8 mouse cellular contexts compared by ENCODE assay signal in genomic region chr5:134637820-134638367, GRCm38 (mm10). TPM values are rescaled to one million over a fixed set of nuclear protein-coding genes. Genes with fewer than 3 reads are reported as not detected.
DNase-seq lines count a peak whose midpoint lies in the region; ATAC-seq and TF ChIP-seq lines count a peak whose summit lies in the region.

No protein-coding gene starts in this region.

- no peaks in the 10 kb centered on the region for H3K9me3 ChIP-seq in heart, embryonic 11.5 days (replicated peaks; ENCODE audit: control insufficient read depth, low read length)
- H3K9me3 ChIP-seq in CH12.LX (replicated peaks; ENCODE audit: low read length): no peaks in the 10 kb centered on the region
- H3K9me3 ChIP-seq in hindbrain, embryonic 11.5 days (ENCODE audit: control insufficient read depth, low read length): no peaks in the 10 kb centered on the region
- no peaks in the 10 kb centered on the region for H3K9me3 ChIP-seq in megakaryocyte, embryonic 14.5 days

- no peak for ATAC-seq in heart, embryonic 11.5 days (replicated peaks; ENCODE audit: insufficient number of reproducible peaks, low FRiP score, low TSS enrichment)
- no peak for ATAC-seq in hindbrain, embryonic 11.5 days (ENCODE audit: low FRiP score)

- peaks cover 11% of the 10 kb centered on the region for H3K36me3 ChIP-seq in heart, embryonic 11.5 days (ENCODE audit: control insufficient read depth, insufficient read depth, low read length)
- H3K36me3 ChIP-seq in CH12.LX (replicated peaks in 1 of 2; ENCODE audit: control insufficient read depth in 1 of 2, insufficient read depth in 1 of 2, low read length in 1 of 2): peaks cover 18 to 38% of the 10 kb centered on the region in 2 experiments
- H3K36me3 ChIP-seq in hindbrain, embryonic 11.5 days (ENCODE audit: control insufficient read depth, insufficient read depth, low read length): peaks cover 3% of the 10 kb centered on the region; the same call in 1 of the 2 replicates
- H3K36me3 ChIP-seq in megakaryocyte, embryonic 14.5 days (replicated peaks; ENCODE audit: low read length): peaks cover 38% of the 10 kb centered on the region

- H3K27ac ChIP-seq in heart, embryonic 11.5 days (ENCODE audit: low read depth, low read length): no peak overlapping the region
- no peak overlapping the region for H3K27ac ChIP-seq in CH12.LX (ENCODE audit: insufficient read depth, low read depth)
- no peak overlapping the region for H3K27ac ChIP-seq in hindbrain, embryonic 11.5 days (ENCODE audit: low read depth, low read length)

- no peak for TF ChIP-seq EP300 in CH12.LX (IDR thresholded peaks at IDR 0.05; ENCODE audit: low read length)

- peak overlapping the region; percentile 99 for H3K4me3 ChIP-seq in heart, embryonic 11.5 days (ENCODE audit: low read depth, low read length)
- H3K4me3 ChIP-seq in CH12.LX (replicated peaks in 1 of 3; ENCODE audit: low read depth in 2 of 3, low read length in 2 of 3, poor library complexity in 1 of 3): peak overlapping the region; percentile 90 to 97 (median 94)
- H3K4me3 ChIP-seq in hindbrain, embryonic 11.5 days (ENCODE audit: low read depth, low read length): peak overlapping the region; percentile 97
- peak overlapping the region; percentile 97 for H3K4me3 ChIP-seq in megakaryocyte, embryonic 14.5 days (replicated peaks)

- TF ChIP-seq RAD21 in CH12.LX (IDR thresholded peaks at IDR 0.05; ENCODE audit: low read depth, low read length): no peak

- TF ChIP-seq POLR2A in CH12.LX (IDR thresholded peaks at IDR 0.05; ENCODE audit: low read depth, low read length): no peak

- TF ChIP-seq CTCF in CH12.LX (conservative IDR thresholded peaks at IDR 0.05 in 1 of 2, IDR thresholded peaks at IDR 0.05 in 1 of 2; ENCODE audit: low read depth in 2 of 2, low read length in 2 of 2): no peak

- H3K4me2 ChIP-seq in heart, embryonic 11.5 days: peak overlapping the region; percentile 94
- peak overlapping the region; percentile 98 for H3K4me2 ChIP-seq in CH12.LX (ENCODE audit: insufficient read depth, low read depth, poor library complexity, severe bottlenecking)
- H3K4me2 ChIP-seq in hindbrain, embryonic 11.5 days (replicated peaks; ENCODE audit: low read depth, low read length): peak overlapping the region; percentile 62

- no peak for DNase-seq in heart, adult 8-10 months (ENCODE audit: low spot score)
- no peak for DNase-seq in CH12.LX (ENCODE audit: extremely low read depth)
- no peak for DNase-seq in hindbrain, embryonic 11.5 days (ENCODE audit: low spot score)
- DNase-seq in natural killer cell, adult 2 months (ENCODE audit: low spot score in 2 of 2): no peak
- no peak for DNase-seq in layer of hippocampus, adult 18-20 months (ENCODE audit: low spot score in 2 of 2)
- DNase-seq in kidney, postnatal 36 days: no peak

- H3K79me2 ChIP-seq in CH12.LX (replicated peaks; ENCODE audit: control insufficient read depth, extremely low read depth, insufficient read depth, poor library complexity, severe bottlenecking): peaks cover 61% of the 10 kb centered on the region

- peaks cover 6% of the 10 kb centered on the region for H3K4me1 ChIP-seq in heart, embryonic 11.5 days (ENCODE audit: control insufficient read depth, insufficient read depth, low read length)
- H3K4me1 ChIP-seq in CH12.LX (ENCODE audit: control insufficient read depth in 1 of 2, insufficient read depth in 2 of 2): peaks cover 2 to 26% of the 10 kb centered on the region in 2 experiments; a peak in 3 of 4 replicates
- H3K4me1 ChIP-seq in hindbrain, embryonic 11.5 days (replicated peaks; ENCODE audit: control insufficient read depth, insufficient read depth, low read length): no peaks in the 10 kb centered on the region
- peaks cover 40% of the 10 kb centered on the region for H3K4me1 ChIP-seq in megakaryocyte, embryonic 14.5 days

- 28% methylated on average over 5 of the region's 5 CpGs for WGBS in heart, embryonic 11.5 days (ENCODE audit: insufficient replicate concordance)
- WGBS in hindbrain, embryonic 11.5 days: 42% methylated on average over 5 of the region's 5 CpGs

- H3K27me3 ChIP-seq in heart, embryonic 11.5 days (ENCODE audit: control insufficient read depth, insufficient read depth, low read length): no peaks in the 10 kb centered on the region
- no peaks in the 10 kb centered on the region for H3K27me3 ChIP-seq in CH12.LX (replicated peaks)
- no peaks in the 10 kb centered on the region for H3K27me3 ChIP-seq in hindbrain, embryonic 11.5 days (ENCODE audit: control insufficient read depth, insufficient read depth, low read length)
- H3K27me3 ChIP-seq in megakaryocyte, embryonic 14.5 days (replicated peaks): no peaks in the 10 kb centered on the region

- peak overlapping the region; percentile 99 for H3K9ac ChIP-seq in heart, embryonic 11.5 days (ENCODE audit: low read depth, low read length)
- peak overlapping the region; percentile 95 for H3K9ac ChIP-seq in CH12.LX (ENCODE audit: insufficient read depth, low read depth)
- peak overlapping the region; percentile 98 for H3K9ac ChIP-seq in hindbrain, embryonic 11.5 days (ENCODE audit: low read depth, low read length)

- dilution Hi-C loops in CH12.LX (cut with MboI; ENCODE audit: extremely low pct_ligation_motif_present, extremely low pct_unique_long_range_greater_than_20kb, low sequenced_read_pairs): no loop called here

- in situ Hi-C loops in CH12.LX (cut with MboI; ENCODE audit: low pct_ligation_motif_present, low pct_unique_long_range_greater_than_20kb, low sequenced_read_pairs): no loop called here

TF ChIP-seq in CH12.LX, 34 proteins besides CTCF, POLR2A, EP300 and RAD21:
- TF ChIP-seq E2F4 (IDR thresholded peaks at IDR 0.05; ENCODE audit: insufficient replicate concordance, low read depth, low read length): no peak
- no peak for TF ChIP-seq JUND (conservative IDR thresholded peaks at IDR 0.05; ENCODE audit: low read depth, low read length)
- peak; percentile 10; the same call in 1 of the 2 replicates for TF ChIP-seq MXI1 (IDR thresholded peaks at IDR 0.05; ENCODE audit: low read depth, low read length)
- TF ChIP-seq CHD1 (IDR thresholded peaks at IDR 0.05; ENCODE audit: low read depth, low read length): peak; percentile 62; the same call in 1 of the 2 replicates
- no peak for TF ChIP-seq ETS1 (conservative IDR thresholded peaks at IDR 0.05; ENCODE audit: low read depth, low read length)

RNA-seq across cellular contexts. Expression of gene Eif4h, which starts 1.4 kb away (rescaled TPM):
- 344 and 355 TPM in 2 replicates for polyA plus RNA-seq in heart, embryonic 11.5 days (2014; fragmentation: Nextera tagmentation; extraction: Ambion mirVana)
- total RNA-seq in heart, adult 8-10 months (2022): 100 to 1,000 TPM; 124 to 141 (median 129) TPM
- 408 and 445 TPM in 2 replicates for total RNA-seq in CH12.LX (2012; rRNA removed)
- total RNA-seq in CH12.LX (2014; rRNA removed): 432 and 470 TPM in 2 replicates
- polyA plus RNA-seq in CH12.LX (2012; ENCODE audit: insufficient read length, low read depth): 391 and 417 TPM in 2 replicates
- 434 and 445 TPM in 2 replicates for polyA plus RNA-seq in hindbrain, embryonic 11.5 days (2014; fragmentation: Nextera tagmentation; extraction: Ambion mirVana)
- 58.4 and 156 TPM in 2 replicates for polyA plus RNA-seq in megakaryocyte, embryonic 14.5 days (2012; ENCODE audit: insufficient read depth, low replicate concordance)
- 100 to 1,000 TPM; 295 to 322 TPM for total RNA-seq in layer of hippocampus, adult 18-20 months (2021)

RNA-seq across cellular contexts. Expression of gene Lat2, which starts 23.1 kb away (rescaled TPM):
- polyA plus RNA-seq in heart, embryonic 11.5 days (2014; fragmentation: Nextera tagmentation; extraction: Ambion mirVana): 1.9 and 3.5 TPM in 2 replicates
- total RNA-seq in heart, adult 8-10 months (2022): 1 to 10 TPM in 3 of 4 experiments, under 1 TPM in 1; 0.44 to 2.4 (median 1.8) TPM
- total RNA-seq in CH12.LX (2012; rRNA removed) (89.7 and 100 TPM in 2 replicates), CH12.LX (2014; rRNA removed) (121 and 130 TPM in 2 replicates)
- polyA plus RNA-seq in CH12.LX (2012; ENCODE audit: insufficient read length, low read depth): 108 and 112 TPM in 2 replicates
- 0.77 and 3.1 TPM in 2 replicates for polyA plus RNA-seq in hindbrain, embryonic 11.5 days (2014; fragmentation: Nextera tagmentation; extraction: Ambion mirVana)
- polyA plus RNA-seq in megakaryocyte, embryonic 14.5 days (2012; ENCODE audit: insufficient read depth, low replicate concordance): 16.9 and 67.9 TPM in 2 replicates
- total RNA-seq in layer of hippocampus, adult 18-20 months (2021): 1 to 10 TPM; 1.8 to 3.9 TPM

RNA-seq across cellular contexts. Expression of gene Limk1, which starts 50.5 kb away (rescaled TPM):
- polyA plus RNA-seq in heart, embryonic 11.5 days (2014; fragmentation: Nextera tagmentation; extraction: Ambion mirVana): 2.6 and 3.3 TPM in 2 replicates
- 1 to 10 TPM; 3.8 to 5.1 (median 4.0) TPM for total RNA-seq in heart, adult 8-10 months (2022)
- 10.8 and 11.5 TPM in 2 replicates for total RNA-seq in CH12.LX (2012; rRNA removed)
- 6.4 and 7.2 TPM in 2 replicates for total RNA-seq in CH12.LX (2014; rRNA removed)
- 24.5 and 27.7 TPM in 2 replicates for polyA plus RNA-seq in CH12.LX (2012; ENCODE audit: insufficient read length, low read depth)
- polyA plus RNA-seq in hindbrain, embryonic 11.5 days (2014; fragmentation: Nextera tagmentation; extraction: Ambion mirVana): 12.4 and 14.7 TPM in 2 replicates
- 54.8 and 104 TPM in 2 replicates for polyA plus RNA-seq in megakaryocyte, embryonic 14.5 days (2012; ENCODE audit: insufficient read depth, low replicate concordance)
- 10 to 100 TPM; 39.9 to 44.8 TPM for total RNA-seq in layer of hippocampus, adult 18-20 months (2021)

RNA-seq across cellular contexts. Expression of gene Rfc2, which starts 56.7 kb away (rescaled TPM):
- polyA plus RNA-seq in heart, embryonic 11.5 days (2014; fragmentation: Nextera tagmentation; extraction: Ambion mirVana): 216 and 234 TPM in 2 replicates
- 10 to 100 TPM; 21.6 to 26.0 (median 24.6) TPM for total RNA-seq in heart, adult 8-10 months (2022)
- 223 and 237 TPM in 2 replicates for total RNA-seq in CH12.LX (2012; rRNA removed)
- 219 and 222 TPM in 2 replicates for total RNA-seq in CH12.LX (2014; rRNA removed)
- polyA plus RNA-seq in CH12.LX (2012; ENCODE audit: insufficient read length, low read depth): 267 and 283 TPM in 2 replicates
- 291 and 298 TPM in 2 replicates for polyA plus RNA-seq in hindbrain, embryonic 11.5 days (2014; fragmentation: Nextera tagmentation; extraction: Ambion mirVana)
- polyA plus RNA-seq in megakaryocyte, embryonic 14.5 days (2012; ENCODE audit: insufficient read depth, low replicate concordance): 9.1 and 35.0 TPM in 2 replicates
- 10 to 100 TPM; 49.3 to 57.6 TPM for total RNA-seq in layer of hippocampus, adult 18-20 months (2021)
